Mouse (Mus musculus) E14TG2a.4 (cell line): ENCODE results near the gene Mtch1.

Experiments
- CTCF ChIP-seq: conservative IDR thresholded peaks from 2 replicates; pipeline ENCODE4 v1.5.1; 2014; ENCODE audit warnings: low read length
- NANOG ChIP-seq: IDR thresholded peaks from 2 replicates; pipeline ENCODE4 v1.6.1; 2014; ENCODE audit warnings: borderline replicate concordance, low read length, mixed read lengths
- POU5F1 ChIP-seq: IDR thresholded peaks from 2 replicates; pipeline ENCODE4 v1.6.1; 2014; ENCODE audit warnings: low read length, borderline replicate concordance

DNA sequence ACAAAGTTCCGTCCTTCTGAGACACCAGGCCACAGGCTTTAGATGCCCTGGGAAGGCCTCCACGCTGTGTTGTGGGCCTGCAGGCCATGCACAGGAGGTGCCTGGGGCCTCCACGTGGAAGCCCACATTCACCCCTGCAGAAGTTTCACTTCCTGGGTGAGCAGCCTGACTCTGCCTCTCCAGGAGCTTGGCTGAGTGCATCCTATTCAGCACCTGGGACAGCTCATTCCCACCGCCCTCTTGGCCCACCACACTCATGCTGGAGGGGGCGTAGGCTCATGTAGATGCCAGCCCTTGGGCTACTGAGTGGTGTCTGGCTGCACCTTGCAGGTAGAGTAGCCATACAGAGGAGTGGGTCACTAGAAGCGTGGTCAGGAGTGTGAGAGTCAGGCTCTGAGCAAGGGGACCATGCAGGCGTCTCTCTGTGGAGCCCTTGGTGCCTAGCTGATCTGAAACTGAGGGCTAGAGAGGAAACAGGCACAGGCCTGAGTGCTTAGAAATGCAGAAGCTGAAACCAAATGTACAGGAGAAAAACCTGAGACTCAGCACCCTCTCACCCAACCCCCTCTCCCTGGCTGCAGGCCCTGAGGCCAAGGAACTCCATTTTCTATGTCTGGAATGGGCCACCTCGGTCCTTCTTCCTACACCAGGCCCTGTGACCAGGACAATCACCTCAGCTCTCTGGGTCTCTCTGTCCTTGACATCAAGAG, 14.4 kb upstream of the Mtch1 start:
- TF ChIP-seq CTCF (no peak), NANOG (no peak), POU5F1 (no peak)
